Mouse (Mus musculus): ENCODE data around the gene Syngr2. TPM values are rescaled to one million over a fixed set of nuclear protein-coding genes. Genes with fewer than 3 reads are reported as not detected.

The Syngr2 gene
- polyA plus RNA-seq, 1 experiment from 2014 or later = 24.4 TPM

DNA sequence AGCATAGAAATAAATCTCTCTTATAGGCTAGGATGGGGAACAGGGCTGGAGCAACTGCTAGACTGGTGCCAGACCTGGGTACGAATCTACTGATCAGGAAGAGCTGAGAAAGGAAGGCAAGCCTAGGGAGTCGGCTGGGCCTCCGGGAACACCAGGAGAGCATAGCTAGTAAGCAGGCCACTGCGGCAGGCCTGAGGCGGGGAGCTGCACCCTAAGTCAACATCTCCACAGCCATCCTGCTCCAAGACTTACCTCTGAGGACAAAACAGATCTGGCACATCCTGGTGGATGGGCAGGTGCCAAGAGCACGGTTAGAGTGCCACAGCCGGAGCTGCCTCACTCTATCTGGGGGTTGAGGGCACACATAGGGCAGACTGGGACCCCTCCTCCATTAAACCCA is 10.7 kb downstream of the Syngr2 start:
- 96% methylated on average over 7 of the region's 7 CpGs for WGBS
- Histone ChIP-seq H3K9me3 (replicated peaks) (no peaks in the 10 kb centered on the region), H3K4me1 (peaks cover 13% of the 10 kb centered on the region), H3K4me3 (no peak overlapping the region), H3K4me2 (replicated peaks) (no peak overlapping the region), H3K36me3 (peaks cover 16% of the 10 kb centered on the region), H3K9ac (no peak overlapping the region), H3K27me3 (no peaks in the 10 kb centered on the region), H3K27ac (no peak overlapping the region)
- ATAC-seq (ENCODE audit: low FRiP score) = no peak

DNA sequence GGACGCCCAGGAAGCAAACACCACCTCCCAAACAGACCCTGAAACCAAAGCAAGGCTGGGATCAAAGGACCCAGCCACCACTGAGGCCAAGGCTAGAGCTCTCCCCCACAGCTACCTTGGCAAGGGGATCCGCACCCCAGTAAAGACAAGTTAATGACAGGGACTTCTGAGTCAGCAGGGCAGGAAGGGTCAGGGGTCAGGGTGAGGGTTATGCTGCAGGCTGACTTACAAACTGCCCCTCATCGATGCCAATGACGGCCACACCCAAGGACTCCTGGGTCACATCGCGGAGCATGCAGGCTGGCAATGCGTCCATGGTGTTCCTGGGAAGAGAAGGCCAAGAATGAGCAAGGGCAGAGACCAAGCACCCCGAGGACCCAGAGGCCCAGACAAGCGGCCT is 12.4 kb downstream of the Syngr2 start:
- Histone ChIP-seq H3K4me3 (no peak overlapping the region), H3K36me3 (peaks cover 9% of the 10 kb centered on the region), H3K27ac (no peak overlapping the region), H3K4me1 (peaks cover 29% of the 10 kb centered on the region), H3K9ac (no peak overlapping the region), H3K27me3 (no peaks in the 10 kb centered on the region), H3K9me3 (replicated peaks) (no peaks in the 10 kb centered on the region), H3K4me2 (replicated peaks) (no peak overlapping the region)
- WGBS = 85% methylated on average over 9 of the region's 9 CpGs
- no peak for ATAC-seq (ENCODE audit: low FRiP score)

DNA sequence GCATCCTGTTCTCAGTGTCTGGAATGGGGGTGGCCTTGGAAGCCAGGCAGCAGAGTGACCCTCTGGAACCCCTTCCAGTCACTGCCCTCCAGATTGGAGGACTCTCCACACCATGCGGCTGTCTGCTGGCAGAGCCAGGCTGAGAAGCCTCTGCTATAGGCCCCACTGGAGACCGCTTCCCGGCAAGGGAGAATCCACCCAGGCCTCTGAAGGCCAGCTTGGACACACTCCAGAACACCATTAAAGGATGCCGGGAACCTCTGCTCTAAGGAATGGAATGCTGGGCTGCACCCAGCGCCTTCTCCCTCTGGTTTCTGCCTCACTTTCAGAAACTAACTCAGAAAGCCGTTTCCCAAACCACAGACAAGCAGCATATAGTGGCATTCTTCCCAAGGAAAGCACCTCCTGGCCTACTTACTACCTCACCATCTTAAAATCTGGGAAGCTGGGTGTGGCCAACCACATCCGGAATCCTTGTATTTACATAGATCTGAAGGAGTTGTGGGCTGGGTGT is 13.3 kb downstream of the Syngr2 start:
- Histone ChIP-seq H3K9ac (no peak overlapping the region), H3K4me2 (replicated peaks) (no peak overlapping the region), H3K9me3 (replicated peaks) (no peaks in the 10 kb centered on the region), H3K4me1 (peaks cover 31% of the 10 kb centered on the region), H3K27me3 (no peaks in the 10 kb centered on the region), H3K27ac (no peak overlapping the region), H3K4me3 (no peak overlapping the region), H3K36me3 (peaks cover 9% of the 10 kb centered on the region)
- ATAC-seq (ENCODE audit: low FRiP score) = no peak
- 92% methylated on average over 7 of the region's 7 CpGs for WGBS

DNA sequence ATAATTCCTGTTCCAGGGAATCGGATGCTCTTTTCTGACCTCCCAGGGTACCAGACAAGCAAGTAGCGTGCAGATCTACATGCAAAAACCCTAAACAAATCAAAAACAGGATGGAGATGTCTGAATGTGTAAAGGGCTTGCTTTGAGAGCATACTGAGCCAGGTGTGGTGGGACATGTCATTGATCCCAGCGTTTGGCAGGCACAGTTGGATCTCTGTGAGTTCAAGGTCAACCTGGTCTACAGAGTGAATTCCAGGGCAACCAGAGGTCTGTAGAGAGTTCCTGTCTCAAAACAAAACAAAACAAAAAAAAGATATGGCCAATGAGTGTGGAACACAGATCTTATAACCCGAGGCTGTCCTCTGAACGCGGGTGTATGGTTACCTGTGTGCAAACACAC is 13.9 kb downstream of the Syngr2 start:
- no peak for ATAC-seq (ENCODE audit: low FRiP score)

DNA sequence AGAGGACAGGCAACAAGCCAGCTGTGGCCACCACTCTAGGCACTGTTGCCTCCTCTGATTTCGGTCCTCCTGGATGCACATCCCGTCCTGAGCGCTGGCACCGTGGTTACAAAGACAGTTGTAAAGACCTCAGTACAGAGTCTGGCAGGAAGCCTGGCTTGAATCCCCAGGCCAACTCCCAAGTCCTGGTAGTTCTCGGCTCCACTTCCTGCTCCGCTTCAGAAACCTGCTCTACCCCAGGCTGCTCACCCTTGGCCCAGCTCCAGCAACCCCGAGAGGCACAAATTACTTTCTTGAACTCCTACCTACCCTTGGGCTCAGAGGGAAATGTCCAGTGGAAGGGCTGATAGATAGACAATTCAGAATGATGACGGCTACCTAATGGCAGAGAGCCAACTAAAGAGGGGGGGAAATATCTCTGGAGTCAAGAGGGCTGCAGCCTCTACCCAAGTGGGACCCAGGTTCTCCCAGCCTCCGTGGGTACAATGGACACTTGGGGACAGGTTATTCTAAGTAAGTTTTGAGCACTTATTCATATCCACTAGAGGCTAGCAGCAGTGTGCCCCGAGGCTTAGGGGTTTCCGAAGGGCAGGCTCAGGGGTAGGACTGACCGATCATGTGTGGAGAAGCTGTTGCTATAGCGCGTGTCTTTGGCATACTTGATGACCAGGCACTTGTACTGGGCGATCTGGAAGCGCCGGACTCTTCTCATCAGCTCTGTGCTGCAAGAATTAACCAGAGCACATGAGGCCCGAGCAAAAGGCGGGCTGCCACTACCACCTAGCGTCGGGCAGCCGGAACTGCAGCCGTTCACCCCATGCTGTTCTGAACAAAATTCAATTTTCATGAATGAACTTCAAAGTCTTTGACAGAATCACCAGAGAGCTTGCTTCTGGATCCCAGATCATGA is 14.8 kb downstream of the Syngr2 start:
- peaks cover 6% of the 10 kb centered on the region; the same call in 1 of the 2 replicates for H3K36me3 ChIP-seq
- no peak overlapping the region for H3K27ac ChIP-seq
- H3K4me1 ChIP-seq = peaks cover 40% of the 10 kb centered on the region
- WGBS = 26% methylated on average over 23 of the region's 23 CpGs
- H3K27me3 ChIP-seq = no peaks in the 10 kb centered on the region
- peak overlapping the region; percentile 57 for H3K9ac ChIP-seq
- peak; percentile 78 for ATAC-seq (ENCODE audit: low FRiP score)
- no peaks in the 10 kb centered on the region for H3K9me3 ChIP-seq (replicated peaks)
- peak overlapping the region; percentile 90 for H3K4me2 ChIP-seq (replicated peaks)
- peak overlapping the region; percentile 46 for H3K4me3 ChIP-seq

More for the DNA sequence above, 13.9 kb downstream of the Syngr2 start:
- H3K27ac ChIP-seq = no peak overlapping the region
- H3K4me1 ChIP-seq = peaks cover 37% of the 10 kb centered on the region
- no peaks in the 10 kb centered on the region for H3K9me3 ChIP-seq (replicated peaks)
- H3K27me3 ChIP-seq = no peaks in the 10 kb centered on the region
- no peak overlapping the region for H3K9ac ChIP-seq
- WGBS = 97% methylated on average over 6 of the region's 6 CpGs
- no peak overlapping the region for H3K4me3 ChIP-seq
- H3K36me3 ChIP-seq = peaks cover 9% of the 10 kb centered on the region
- H3K4me2 ChIP-seq (replicated peaks) = no peak overlapping the region

DNA sequence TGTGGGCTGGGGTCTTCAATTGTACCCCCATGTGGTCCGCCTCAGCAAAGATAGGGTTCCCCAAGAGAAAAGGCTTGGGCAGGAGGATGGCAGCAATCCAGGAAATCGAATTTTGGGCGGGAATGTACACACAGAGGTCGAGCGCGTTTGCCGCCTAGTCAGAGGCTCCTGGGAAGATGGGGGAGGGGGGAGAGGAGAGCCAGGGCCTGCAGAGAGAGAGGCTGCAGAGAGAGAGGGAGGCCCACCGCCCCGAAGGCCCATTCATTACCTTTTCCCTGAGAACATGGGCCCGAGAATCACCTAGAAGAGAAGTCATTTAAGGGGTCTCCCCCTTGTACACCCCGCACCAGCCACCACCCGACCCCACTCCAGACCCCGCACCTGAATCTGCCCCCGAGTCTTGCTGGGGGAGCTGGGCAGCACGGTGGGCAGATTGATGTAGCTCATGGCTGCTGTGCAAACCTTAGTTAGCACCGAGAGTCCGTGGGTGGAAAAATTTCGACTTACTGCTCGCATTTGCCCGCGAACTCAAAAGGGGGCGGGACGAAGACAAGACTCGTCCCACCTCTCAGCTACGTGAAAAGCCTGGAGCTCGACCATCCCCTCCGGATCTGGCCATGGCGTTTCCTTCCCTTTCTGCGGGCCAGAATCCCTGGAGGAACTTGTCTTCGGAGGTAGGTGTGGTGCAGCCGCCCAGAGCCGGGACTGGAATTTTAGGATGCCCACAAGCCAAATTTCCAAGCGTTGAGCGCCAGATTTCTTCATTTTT is 16.0 kb downstream of the Syngr2 start, which contains the start of the genes Afmid and Tk1:
Afmid (plus strand) TSS at position 592 of the 769 bp plus-strand sequence.
Tk1 (minus strand) TSS at position 760 of the 769 bp plus-strand sequence.
- H3K9me3 ChIP-seq (replicated peaks) = no peaks in the 10 kb centered on the region
- peak within 1 kb of the TSS; percentile 75 for H3K27ac ChIP-seq
- H3K4me3 ChIP-seq = peak within 1 kb of the TSS; percentile 46
- ATAC-seq (ENCODE audit: low FRiP score) = peak; percentile 64
- no peaks in the 10 kb centered on the region for H3K27me3 ChIP-seq
- peak within 1 kb of the TSS; percentile 71 for H3K9ac ChIP-seq
- peaks cover 39% of the 10 kb centered on the region for H3K4me1 ChIP-seq
- under 1% methylated on average over 34 of the region's 34 CpGs for WGBS
- H3K36me3 ChIP-seq = peaks cover 6% of the 10 kb centered on the region; the same call in 1 of the 2 replicates
- H3K4me2 ChIP-seq (replicated peaks) = peak within 1 kb of the TSS; percentile 90

DNA sequence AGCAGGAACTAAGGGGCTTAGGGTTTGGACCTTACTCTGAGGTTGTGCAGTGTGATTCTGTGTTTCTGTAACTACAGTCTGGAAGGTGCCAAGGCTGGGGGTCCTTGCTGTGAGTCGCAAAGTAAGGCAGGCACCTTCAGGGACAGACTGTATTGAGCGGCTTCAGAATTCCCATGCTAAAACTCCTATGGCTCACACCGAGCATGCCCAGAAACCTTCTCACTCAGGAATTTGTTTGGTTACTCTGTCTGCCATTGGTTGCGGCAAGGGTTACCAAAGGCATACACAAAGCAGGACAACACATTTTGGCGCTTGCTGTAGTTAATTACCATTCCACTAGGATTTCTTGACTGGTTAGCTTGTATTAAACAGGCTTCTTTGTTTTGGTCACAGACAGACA is 16.7 kb downstream of the Syngr2 start:
- peaks cover 6% of the 10 kb centered on the region; the same call in 1 of the 2 replicates for H3K36me3 ChIP-seq
- WGBS = 9% methylated on average over 5 of the region's 5 CpGs
- no peaks in the 10 kb centered on the region for H3K9me3 ChIP-seq (replicated peaks)
- H3K27ac ChIP-seq = peak overlapping the region; percentile 75
- peaks cover 39% of the 10 kb centered on the region for H3K4me1 ChIP-seq
- H3K27me3 ChIP-seq = no peaks in the 10 kb centered on the region
- H3K4me2 ChIP-seq (replicated peaks) = peak overlapping the region; percentile 90
- peak overlapping the region; percentile 71 for H3K9ac ChIP-seq
- peak; percentile 38; the same call in 1 of the 2 replicates for ATAC-seq (ENCODE audit: low FRiP score)
- peak overlapping the region; percentile 46 for H3K4me3 ChIP-seq

DNA sequence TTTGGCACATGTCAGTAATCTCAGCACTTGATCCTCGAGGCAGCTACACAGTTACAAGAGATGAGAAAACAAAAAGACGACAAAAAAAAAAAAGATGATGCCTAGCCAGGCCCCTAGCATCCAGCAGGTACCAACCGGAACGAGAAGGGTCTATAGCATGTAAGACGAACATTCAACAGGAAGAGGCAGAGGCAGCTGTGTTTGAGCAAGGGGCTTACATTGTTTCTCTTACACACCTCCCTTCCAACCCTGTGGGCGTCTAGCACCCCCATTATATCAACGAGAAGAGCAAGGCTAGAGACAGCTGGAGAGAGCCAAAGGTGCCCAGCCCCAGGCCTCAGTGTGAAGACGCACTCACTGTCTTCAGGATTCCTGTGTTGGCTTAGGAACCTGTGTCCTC is 17.4 kb downstream of the Syngr2 start:
- H3K9ac ChIP-seq = no peak overlapping the region
- WGBS = 71% methylated on average over 8 of the region's 8 CpGs
- H3K36me3 ChIP-seq = peaks cover 6% of the 10 kb centered on the region; the same call in 1 of the 2 replicates
- no peaks in the 10 kb centered on the region for H3K9me3 ChIP-seq (replicated peaks)
- H3K4me2 ChIP-seq (replicated peaks) = peak overlapping the region; percentile 90; the same call in 1 of the 2 replicates
- H3K27me3 ChIP-seq = no peaks in the 10 kb centered on the region
- H3K27ac ChIP-seq = no peak overlapping the region
- ATAC-seq (ENCODE audit: low FRiP score) = no peak
- H3K4me3 ChIP-seq = no peak overlapping the region
- H3K4me1 ChIP-seq = peaks cover 39% of the 10 kb centered on the region

DNA sequence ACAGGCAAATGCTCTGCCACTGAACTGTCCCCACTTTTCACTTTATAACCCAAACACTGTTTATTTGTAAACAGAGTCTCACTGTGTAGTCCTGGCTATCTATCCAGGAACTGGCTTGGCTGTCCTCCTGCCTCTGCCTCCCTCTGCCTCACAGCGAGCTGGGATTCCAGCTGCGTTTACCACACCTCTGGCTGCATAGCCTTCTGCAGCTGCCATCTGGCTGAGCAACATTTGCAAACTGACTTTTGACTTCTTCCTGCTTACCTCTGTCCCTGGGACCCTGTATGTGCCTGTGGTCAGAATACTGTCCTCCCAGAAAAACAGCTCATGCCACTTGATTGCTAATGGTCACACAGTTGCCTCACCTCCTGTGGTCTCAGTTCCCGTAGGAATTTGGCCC is 17.9 kb downstream of the Syngr2 start:
- 75% methylated on average over 3 of the region's 3 CpGs for WGBS
- Histone ChIP-seq H3K4me2 (replicated peaks) (no peak overlapping the region), H3K9me3 (replicated peaks) (no peaks in the 10 kb centered on the region), H3K4me1 (peaks cover 44% of the 10 kb centered on the region), H3K36me3 (peaks cover 5% of the 10 kb centered on the region; the same call in 1 of the 2 replicates), H3K27ac (no peak overlapping the region), H3K27me3 (no peaks in the 10 kb centered on the region), H3K4me3 (no peak overlapping the region), H3K9ac (no peak overlapping the region)
- no peak for ATAC-seq (ENCODE audit: low FRiP score)

DNA sequence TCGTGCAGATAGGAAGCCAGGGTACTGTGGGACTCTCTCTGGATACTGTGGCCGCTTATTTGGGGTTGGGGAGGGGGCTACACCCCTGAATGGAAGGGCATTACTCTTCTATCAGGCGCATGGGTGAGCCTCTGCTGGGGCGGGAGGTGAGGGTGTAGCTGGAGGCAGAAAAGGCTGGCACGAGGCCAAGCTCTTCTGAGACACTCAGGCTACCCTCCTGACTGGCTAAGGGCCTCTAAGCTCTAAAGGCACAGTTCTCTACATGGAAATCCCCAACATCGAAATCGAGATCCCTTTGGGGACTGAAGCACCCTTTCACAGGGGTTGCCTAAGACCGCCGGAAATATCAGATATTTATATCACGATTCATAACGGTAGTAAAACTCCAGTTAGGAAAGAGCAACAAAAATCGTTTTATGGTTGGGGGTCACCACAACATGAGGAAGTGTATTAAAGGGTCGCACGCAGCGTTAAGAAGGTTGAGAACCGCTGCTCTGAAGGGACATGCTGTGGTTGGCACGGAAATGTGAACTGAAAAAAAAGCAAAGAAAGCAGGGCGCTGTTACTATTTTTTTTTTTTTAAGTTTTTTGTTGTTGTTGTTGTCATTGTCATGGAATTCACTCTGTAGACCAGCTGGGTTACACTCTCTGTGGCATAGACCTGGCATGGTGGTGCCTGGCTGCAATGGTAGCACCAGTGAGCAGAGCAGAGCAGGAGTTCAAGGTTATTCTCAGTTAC is 18.9 kb downstream of the Syngr2 start:
- H3K27me3 ChIP-seq = no peaks in the 10 kb centered on the region
- H3K4me2 ChIP-seq (replicated peaks) = no peak overlapping the region
- H3K9me3 ChIP-seq (replicated peaks) = no peaks in the 10 kb centered on the region
- H3K9ac ChIP-seq = no peak overlapping the region
- no peak overlapping the region for H3K27ac ChIP-seq
- no peaks in the 10 kb centered on the region for H3K36me3 ChIP-seq
- peaks cover 45% of the 10 kb centered on the region for H3K4me1 ChIP-seq
- H3K4me3 ChIP-seq = no peak overlapping the region
- 88% methylated on average over 18 of the region's 18 CpGs for WGBS
- ATAC-seq (ENCODE audit: low FRiP score) = no peak

DNA sequence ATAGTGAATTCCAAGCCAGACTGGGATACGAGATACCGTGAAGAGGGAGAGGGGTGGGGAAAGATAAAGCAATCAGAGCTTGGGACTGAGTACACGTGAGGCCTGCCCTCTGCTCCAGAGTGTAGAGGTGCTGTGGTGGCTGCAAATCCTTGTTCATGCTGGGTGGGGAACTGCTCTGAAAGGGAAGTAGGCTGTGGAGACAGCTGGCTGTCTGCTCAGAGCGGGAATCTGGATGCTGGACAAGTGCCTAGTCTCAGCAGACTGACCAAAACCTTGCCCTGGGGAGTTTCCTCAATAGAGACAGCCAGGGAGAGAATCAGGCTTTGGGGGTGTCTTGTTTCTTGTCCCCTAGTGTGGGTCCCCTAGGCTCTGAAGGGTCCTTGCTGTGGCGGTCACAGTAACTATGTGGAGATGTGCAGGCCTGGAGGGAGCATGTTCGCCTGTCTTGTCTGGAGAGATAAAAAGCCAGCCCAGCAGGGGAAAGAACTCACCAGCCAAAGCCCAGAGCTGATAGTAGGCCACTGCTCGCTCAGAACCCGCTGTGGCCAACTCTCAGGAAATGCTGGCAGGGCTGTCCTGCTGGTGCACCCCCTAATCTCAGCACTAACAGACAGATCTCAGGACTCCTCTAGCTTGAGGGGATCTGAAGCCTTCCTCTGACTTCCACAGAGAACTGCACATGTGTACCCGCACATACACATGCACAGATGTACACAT is 19.6 kb downstream of the Syngr2 start:
- Histone ChIP-seq H3K9me3 (replicated peaks) (no peaks in the 10 kb centered on the region), H3K27ac (0 out of 2 replicates have a peak overlapping the region, but pooled peaks have one; percentile 19), H3K4me1 (peaks cover 43% of the 10 kb centered on the region), H3K4me2 (replicated peaks) (no peak overlapping the region), H3K4me3 (no peak overlapping the region), H3K9ac (no peak overlapping the region), H3K27me3 (no peaks in the 10 kb centered on the region), H3K36me3 (no peaks in the 10 kb centered on the region)
- ATAC-seq (ENCODE audit: low FRiP score) = no peak
- 53% methylated on average over 9 of the region's 9 CpGs for WGBS
